Mouse (Mus musculus): Measurements from ENCODE around the gene Akap2. TPM values are rescaled to one million over a fixed set of nuclear protein-coding genes. Genes with fewer than 3 reads are reported as not detected.

Gene Akap2
- polyA plus RNA-seq, 1 experiment: 0.01 TPM

GRCm38 (mm10) chr4:57821556-57822356, 104.3 kb downstream of the Akap2 start:
- TF ChIP-seq GATA1 (IDR thresholded peaks at IDR 0.05; ENCODE audit: low read length): no peak

- TF ChIP-seq GATA1 (IDR thresholded peaks at IDR 0.05; ENCODE audit: low read length): no peak
These were observed 105.2 kb downstream of the Akap2 start for GRCm38 (mm10) chr4:57822641-57823040.

- no peak for TF ChIP-seq GATA1 (IDR thresholded peaks at IDR 0.05; ENCODE audit: low read length)
These were observed 107.3 kb downstream of the Akap2 start for GRCm38 (mm10) chr4:57824626-57825240.

GRCm38 (mm10) chr4:57826272-57826671, 108.8 kb downstream of the Akap2 start:
- no peak for TF ChIP-seq GATA1 (IDR thresholded peaks at IDR 0.05; ENCODE audit: low read length)

GRCm38 (mm10) chr4:57829131-57829530, 111.7 kb downstream of the Akap2 start:
- no peak for TF ChIP-seq GATA1 (IDR thresholded peaks at IDR 0.05; ENCODE audit: low read length)

- no peak for TF ChIP-seq GATA1 (IDR thresholded peaks at IDR 0.05; ENCODE audit: low read length)
These were observed 112.3 kb downstream of the Akap2 start for GRCm38 (mm10) chr4:57829740-57830139.

GRCm38 (mm10) chr4:57832318-57832717, 114.9 kb downstream of the Akap2 start:
- no peak for TF ChIP-seq GATA1 (IDR thresholded peaks at IDR 0.05; ENCODE audit: low read length)

- no peak for TF ChIP-seq GATA1 (IDR thresholded peaks at IDR 0.05; ENCODE audit: low read length)
These were observed 115.6 kb downstream of the Akap2 start for GRCm38 (mm10) chr4:57833060-57833459.

GRCm38 (mm10) chr4:57834141-57834540, 116.7 kb downstream of the Akap2 start:
- no peak for TF ChIP-seq GATA1 (IDR thresholded peaks at IDR 0.05; ENCODE audit: low read length)

- TF ChIP-seq GATA1 (IDR thresholded peaks at IDR 0.05; ENCODE audit: low read length): no peak
These were observed 119.6 kb downstream of the Akap2 start for GRCm38 (mm10) chr4:57837089-57837488.

GRCm38 (mm10) chr4:57839343-57839742, 121.9 kb downstream of the Akap2 start:
- no peak for TF ChIP-seq GATA1 (IDR thresholded peaks at IDR 0.05; ENCODE audit: low read length)

GRCm38 (mm10) chr4:57841911-57842310, 124.5 kb downstream of the Akap2 start:
- no peak for TF ChIP-seq GATA1 (IDR thresholded peaks at IDR 0.05; ENCODE audit: low read length)

GRCm38 (mm10) chr4:57842472-57843305, 125.2 kb downstream of the Akap2 start:
- no peak for TF ChIP-seq GATA1 (IDR thresholded peaks at IDR 0.05; ENCODE audit: low read length)

GRCm38 (mm10) chr4:57845031-57845431, 127.6 kb downstream of the Akap2 start:
- TF ChIP-seq GATA1 (IDR thresholded peaks at IDR 0.05; ENCODE audit: low read length): no peak

GRCm38 (mm10) chr4:57845541-57846210, 128.2 kb downstream of the Akap2 start:
- TF ChIP-seq GATA1 (IDR thresholded peaks at IDR 0.05; ENCODE audit: low read length): no peak

All from G1E-ER4 (cell line).